Mouse (Mus musculus): ENCODE measurements at regions not wholly inside any gene's neighbourhood (a gene's known extent, or its start where the extent isn't known, plus 50 kb on each side); places are given as distances from the start of the nearest gene placed in this dataset.

DNA sequence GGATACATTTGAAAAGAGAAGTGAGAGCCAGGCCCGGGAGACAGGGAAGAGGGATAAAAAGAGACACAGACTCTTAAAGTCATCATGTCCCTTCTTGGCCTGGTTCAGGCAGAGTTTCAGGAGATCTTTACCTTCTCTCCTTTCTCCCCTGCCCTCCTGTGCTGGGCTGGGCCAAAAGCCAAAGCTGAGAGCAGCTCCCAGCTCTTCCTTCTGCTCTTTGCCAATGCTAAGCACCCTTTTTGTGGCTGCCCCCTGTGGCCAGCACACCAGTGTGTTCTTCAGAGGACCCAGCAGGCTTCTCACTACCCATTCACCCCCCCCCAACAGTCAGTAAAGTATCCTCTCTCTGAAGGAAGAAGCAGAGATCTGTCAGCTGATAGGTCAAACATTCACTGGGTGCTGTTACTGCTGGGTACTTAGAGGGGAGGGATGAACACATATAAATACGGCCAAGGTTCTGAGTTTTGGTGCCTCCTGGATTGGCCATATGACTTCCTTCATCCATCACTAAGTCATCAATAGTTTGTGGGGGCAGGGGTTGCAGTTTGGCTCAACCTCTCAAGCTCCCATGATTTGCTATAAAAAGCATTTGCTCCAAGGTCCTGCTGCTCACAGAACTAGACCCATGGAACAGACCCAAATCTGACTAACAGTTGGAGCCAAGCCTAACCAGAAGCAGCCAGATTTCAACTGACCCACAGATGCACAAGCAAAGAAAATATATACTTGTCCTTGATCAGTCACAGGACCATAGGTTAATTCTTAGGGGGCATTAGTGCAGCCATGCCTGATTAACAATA, 87.7 kb upstream of the Spdye4c start:
- no peak for DNase-seq

- DNase-seq = no peak
Observed at GRCm38 (mm10) chr2:128507591-128508243, 83.3 kb upstream of the Spdye4c start.

DNA sequence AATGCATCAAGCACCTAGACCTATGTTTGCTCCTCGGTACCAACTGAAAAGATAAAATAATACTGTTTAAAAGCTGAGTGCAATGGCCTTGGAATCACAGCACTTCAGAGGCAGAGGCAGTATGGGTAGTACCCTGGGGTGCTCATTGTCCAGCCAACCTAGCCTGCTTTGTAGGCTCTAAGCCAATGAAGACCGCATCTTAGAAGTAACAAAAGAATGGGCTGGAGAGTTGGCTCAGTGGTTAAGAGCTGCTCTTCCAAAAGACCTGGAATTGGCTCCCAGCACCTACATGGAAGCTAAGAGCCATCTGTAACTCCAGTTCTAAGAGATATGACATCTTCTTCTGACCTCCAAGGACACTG, 82.8 kb upstream of the Spdye4c start:
- no peak for DNase-seq

DNA sequence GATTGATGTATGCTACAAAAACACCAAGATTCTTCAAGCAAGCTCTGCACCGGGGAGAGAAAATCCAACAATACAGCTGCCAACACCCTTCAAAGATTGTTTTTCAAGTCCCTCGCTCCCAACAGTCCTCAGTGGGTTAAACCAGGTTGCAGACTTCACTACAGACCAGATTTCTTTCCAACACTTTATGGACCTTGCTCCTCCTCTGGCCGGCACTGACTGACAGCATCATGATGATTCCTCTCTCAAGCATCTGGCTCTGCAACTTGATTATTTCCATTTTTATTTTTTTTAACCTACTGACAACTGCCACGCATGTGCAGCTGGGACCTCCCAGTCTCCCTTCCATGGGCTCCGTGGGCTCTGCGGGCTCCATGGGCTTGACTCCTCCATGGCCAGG, 79.7 kb upstream of the Spdye4c start:
- DNase-seq = no peak

DNA sequence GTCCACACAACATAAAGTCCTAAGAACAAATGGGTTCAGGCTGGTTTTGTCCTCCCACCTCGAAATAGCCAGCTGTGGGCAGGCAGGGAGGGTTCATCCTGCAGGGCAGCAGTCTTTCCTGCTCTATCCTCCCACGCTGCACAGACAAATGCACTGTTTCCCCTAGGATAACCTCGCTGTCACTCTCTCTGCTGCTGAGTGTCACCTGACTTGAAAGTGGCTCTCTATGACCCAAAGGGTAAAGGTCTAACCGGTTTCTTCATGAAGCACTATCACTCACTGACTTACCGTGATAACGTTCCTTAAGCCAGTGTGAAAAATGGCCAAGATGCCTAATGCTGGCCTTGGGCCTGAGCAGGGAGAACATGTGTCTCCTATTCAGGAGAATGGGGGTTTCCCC, 78.2 kb upstream of the Spdye4c start:
- DNase-seq = no peak

GRCm38 (mm10) chr2:128514463-128515290, 76.3 kb upstream of the Spdye4c start:
- DNase-seq = no peak

DNA sequence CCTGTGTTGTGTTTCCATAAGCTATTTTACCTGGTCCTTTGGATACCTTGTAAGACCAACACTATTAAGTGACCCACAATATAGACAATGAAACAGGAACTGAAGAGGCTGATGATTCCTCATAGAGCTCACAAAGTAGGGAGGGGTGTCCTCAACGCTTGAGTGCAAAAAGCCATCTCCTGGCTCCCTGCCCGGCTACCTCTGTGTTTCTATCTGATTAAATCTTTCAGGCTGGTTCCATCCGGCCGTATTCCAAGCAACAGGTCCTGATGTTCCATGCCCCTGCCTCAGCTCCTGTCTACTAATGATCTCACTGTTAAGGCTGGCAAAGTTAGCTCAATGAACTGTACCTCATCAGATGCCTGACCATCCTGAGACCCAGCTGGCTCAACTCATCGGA, 75.3 kb upstream of the Spdye4c start:
- DNase-seq = no peak

- no peak for DNase-seq
Observed at GRCm38 (mm10) chr2:128516694-128517093, 74.3 kb upstream of the Spdye4c start.

DNA sequence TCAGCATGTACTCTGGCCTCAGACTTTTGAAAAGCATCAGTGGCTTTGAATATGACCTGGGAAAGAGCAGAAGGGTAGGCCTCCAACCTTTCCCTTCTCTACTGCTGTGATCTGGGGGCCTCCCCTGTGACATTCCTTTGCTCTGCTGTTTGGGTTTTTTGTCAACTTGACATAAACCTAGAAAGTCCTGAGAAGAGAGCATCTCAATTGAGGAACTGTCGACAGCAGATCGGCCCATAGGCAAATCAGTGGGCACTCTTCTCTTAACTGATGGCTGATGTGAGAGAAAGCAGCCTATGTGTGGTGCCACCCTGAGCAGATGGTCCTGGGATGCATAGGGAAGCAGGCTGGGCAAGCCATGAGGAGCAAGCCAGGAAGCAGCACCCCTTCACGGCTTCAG, 72.9 kb upstream of the Spdye4c start:
- DNase-seq = no peak

GRCm38 (mm10) chr2:128521701-128522443, 69.1 kb upstream of the Spdye4c start:
- DNase-seq = no peak

- DNase-seq = no peak
Observed at GRCm38 (mm10) chr2:128523425-128524108, 67.4 kb upstream of the Spdye4c start.

DNA sequence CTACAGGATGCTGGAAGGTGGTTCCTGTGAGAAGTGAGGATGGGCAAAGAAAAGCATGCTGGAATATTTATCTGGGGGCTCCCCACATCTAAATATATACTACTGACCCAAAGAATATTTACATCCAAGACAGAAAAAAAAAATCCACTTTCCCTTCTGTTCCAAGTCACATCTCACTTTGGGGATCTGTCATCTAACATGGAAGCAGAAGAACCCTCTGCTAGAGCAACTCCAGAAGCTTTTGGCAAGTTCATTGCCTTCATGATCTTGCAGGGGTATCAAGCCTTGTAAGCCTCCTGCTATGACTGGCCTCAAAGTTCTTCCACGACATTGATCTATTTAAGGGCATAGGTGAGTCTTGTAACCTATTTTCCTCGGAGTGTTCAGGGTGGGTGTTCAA, 64.9 kb upstream of the Spdye4c start:
- DNase-seq = no peak

GRCm38 (mm10) chr2:128526883-128527344, 64.1 kb upstream of the Spdye4c start:
- DNase-seq = no peak

DNA sequence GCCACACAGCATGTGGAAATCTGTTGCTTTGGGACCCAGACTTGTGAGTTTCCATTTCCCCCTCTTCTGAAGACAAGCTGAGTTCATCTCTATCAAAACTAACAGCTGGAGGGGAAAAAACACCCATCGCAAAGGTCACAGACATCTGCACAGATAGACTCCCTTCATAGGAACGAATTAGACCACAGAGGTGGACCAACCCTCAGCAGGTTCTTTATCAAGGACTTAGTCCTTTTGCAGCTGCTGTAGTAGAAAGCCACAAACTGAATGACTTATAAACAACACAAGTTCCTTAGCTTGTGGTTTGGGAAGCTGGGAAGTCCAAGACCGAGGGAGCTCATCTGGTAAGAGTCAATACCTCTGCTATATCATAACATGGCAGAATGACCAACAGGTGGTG, 54.7 kb upstream of the Spdye4c start:
- DNase-seq = no peak

- no peak for DNase-seq
Observed at GRCm38 (mm10) chr2:128537425-128537824, 53.6 kb upstream of the Spdye4c start.

DNA sequence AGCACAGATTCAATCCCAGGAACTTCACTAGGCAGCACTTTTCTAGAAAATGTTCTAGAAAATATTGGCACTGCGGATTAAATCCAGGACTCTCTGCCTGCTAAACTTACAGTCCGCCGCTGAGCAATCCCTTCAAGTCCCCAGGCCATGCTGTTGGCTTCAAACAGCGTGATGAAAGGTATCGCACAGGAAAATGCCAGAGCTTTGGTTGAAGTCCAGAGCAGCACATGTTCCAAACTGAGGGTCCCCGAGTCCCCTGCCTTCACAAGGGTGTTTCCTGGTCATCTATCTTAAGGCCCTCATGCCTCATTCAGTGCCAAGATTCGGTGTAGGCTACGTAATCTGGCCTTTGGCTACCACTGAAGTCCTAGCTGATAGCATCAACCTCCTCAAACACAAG, 52.3 kb upstream of the Spdye4c start:
- DNase-seq = no peak

All from thymus, adult 18-20 months (tissue).